Mouse (Mus musculus): ENCODE results near the gene Gnaq.

Gene Gnaq

GRCm38 (mm10) chr19:16133721-16134570 is 1.3 kb downstream of the Gnaq start:
- TF ChIP-seq GATA4 (IDR thresholded peaks at IDR 0.05; ENCODE audit: insufficient replicate concordance, low read length): no peak

GRCm38 (mm10) chr19:16138064-16138580 is 5.5 kb downstream of the Gnaq start:
- TF ChIP-seq GATA4 (IDR thresholded peaks at IDR 0.05; ENCODE audit: insufficient replicate concordance, low read length): no peak

DNA sequence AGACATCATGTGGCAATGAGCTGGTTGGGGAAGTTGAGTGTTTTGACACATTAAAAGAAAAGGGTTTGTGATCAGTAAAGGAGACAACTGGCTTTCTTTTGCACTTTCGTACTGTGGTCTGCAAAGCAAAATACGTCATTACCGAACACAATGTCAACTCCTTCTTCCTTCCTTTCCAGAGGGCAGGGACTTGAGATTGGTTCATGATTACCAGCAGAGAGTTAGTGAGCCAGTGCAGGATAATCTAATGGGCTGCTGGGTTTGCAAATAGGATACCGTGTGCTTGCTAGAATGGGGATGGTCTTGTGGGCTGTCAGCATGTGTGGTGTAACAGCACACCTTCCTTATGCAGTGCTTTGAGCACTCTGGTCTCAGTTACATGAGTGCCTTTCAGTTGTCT is 8.1 kb downstream of the Gnaq start:
- no peak for TF ChIP-seq GATA4 (IDR thresholded peaks at IDR 0.05; ENCODE audit: insufficient replicate concordance, low read length)

DNA sequence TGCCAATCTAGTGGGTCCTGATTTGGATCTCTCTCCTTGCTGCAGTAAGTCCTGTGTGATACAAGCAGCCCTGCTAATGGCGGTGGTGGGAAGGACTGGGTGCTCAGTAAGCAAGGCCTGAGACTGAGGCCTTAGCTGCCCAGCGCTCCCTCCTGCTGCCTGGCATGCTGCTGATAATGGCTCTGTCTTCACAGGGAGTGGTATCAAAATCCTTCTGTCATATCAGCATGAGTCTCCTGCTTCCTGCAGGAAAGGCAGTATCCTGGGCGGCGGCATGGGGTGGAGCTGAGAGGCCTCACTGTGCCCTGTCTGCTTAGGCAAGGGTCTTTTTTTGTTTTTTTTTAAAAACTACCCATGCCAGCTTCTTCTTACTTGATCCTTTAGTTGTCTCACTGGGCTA is 9.2 kb downstream of the Gnaq start:
- TF ChIP-seq GATA4 (IDR thresholded peaks at IDR 0.05; ENCODE audit: insufficient replicate concordance, low read length): peak; percentile 84; the same call in 1 of the 2 replicates

GRCm38 (mm10) chr19:16142990-16143389 is 10.4 kb downstream of the Gnaq start:
- no peak for TF ChIP-seq GATA4 (IDR thresholded peaks at IDR 0.05; ENCODE audit: insufficient replicate concordance, low read length)

DNA sequence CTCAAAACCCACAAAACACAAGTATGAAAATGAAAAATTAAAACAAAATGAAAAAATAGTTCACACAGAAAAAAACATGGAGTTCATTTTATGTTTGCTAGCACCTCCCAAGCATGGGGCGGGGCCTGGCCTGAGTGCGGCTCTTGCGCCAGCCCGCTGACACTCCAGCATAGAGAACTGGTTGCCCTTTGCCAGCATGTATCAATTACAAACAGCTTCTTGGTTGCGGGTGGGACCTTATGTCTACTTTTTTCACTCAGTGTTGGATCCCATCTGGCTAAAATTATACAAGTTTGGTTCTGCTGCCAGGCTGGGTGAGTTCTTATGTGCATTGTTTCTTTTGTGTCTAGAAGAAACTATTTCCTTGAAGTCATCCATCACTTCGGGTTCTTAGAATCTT is 14.8 kb downstream of the Gnaq start:
- TF ChIP-seq GATA4 (IDR thresholded peaks at IDR 0.05; ENCODE audit: insufficient replicate concordance, low read length): no peak

- no peak for TF ChIP-seq GATA4 (IDR thresholded peaks at IDR 0.05; ENCODE audit: insufficient replicate concordance, low read length)
These were observed 16.5 kb downstream of the Gnaq start for GRCm38 (mm10) chr19:16149094-16149493.

GRCm38 (mm10) chr19:16150328-16150727 is 17.7 kb downstream of the Gnaq start:
- TF ChIP-seq GATA4 (IDR thresholded peaks at IDR 0.05; ENCODE audit: insufficient replicate concordance, low read length): no peak

DNA sequence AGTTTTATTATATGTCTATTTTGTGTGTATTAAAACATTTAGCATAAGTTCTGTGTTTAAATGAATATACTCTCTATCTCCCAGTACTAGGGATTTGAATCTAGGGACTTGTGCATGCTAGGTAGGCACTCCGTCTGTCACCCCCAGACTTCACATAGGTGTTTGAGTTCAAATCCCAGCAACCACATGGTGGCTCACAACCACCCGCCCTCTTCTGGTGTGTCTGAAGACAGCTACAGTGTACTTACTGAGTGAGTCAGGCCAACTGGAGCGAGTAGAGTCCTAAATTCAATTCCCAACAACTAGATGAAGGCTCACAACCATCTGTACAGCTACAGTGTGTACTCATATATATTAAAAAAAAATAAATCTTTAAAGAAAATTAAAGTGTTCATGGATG is 21.2 kb downstream of the Gnaq start:
- no peak for TF ChIP-seq GATA4 (IDR thresholded peaks at IDR 0.05; ENCODE audit: insufficient replicate concordance, low read length)

GRCm38 (mm10) chr19:16154480-16154879 is 21.8 kb downstream of the Gnaq start:
- TF ChIP-seq GATA4 (IDR thresholded peaks at IDR 0.05; ENCODE audit: insufficient replicate concordance, low read length): no peak

GRCm38 (mm10) chr19:16157120-16157519 is 24.5 kb downstream of the Gnaq start:
- no peak for TF ChIP-seq GATA4 (IDR thresholded peaks at IDR 0.05; ENCODE audit: insufficient replicate concordance, low read length)

GRCm38 (mm10) chr19:16160759-16161158 is 28.1 kb downstream of the Gnaq start:
- no peak for TF ChIP-seq GATA4 (IDR thresholded peaks at IDR 0.05; ENCODE audit: insufficient replicate concordance, low read length)

GRCm38 (mm10) chr19:16161222-16161621 is 28.6 kb downstream of the Gnaq start:
- TF ChIP-seq GATA4 (IDR thresholded peaks at IDR 0.05; ENCODE audit: insufficient replicate concordance, low read length): no peak

DNA sequence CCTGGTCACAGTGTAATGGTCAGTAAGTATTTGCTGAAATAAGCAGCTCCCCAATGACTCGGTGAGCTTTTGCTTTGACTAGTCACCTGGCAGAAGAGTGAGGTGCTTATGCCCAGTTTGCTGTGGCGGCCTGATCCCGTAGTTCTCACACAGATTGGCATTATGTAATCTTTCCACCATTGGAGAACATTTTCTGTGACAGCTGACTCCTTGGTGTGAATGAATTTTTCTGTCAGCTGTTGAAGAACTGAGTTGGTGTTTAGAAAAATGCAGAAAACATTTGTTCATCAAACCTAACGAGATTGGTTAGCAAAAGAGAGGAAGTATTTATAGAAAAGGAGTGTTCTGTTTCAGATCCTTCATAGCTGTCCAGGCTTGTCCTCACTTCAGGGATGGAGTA is 34.6 kb downstream of the Gnaq start:
- TF ChIP-seq GATA4 (IDR thresholded peaks at IDR 0.05; ENCODE audit: insufficient replicate concordance, low read length): no peak

DNA sequence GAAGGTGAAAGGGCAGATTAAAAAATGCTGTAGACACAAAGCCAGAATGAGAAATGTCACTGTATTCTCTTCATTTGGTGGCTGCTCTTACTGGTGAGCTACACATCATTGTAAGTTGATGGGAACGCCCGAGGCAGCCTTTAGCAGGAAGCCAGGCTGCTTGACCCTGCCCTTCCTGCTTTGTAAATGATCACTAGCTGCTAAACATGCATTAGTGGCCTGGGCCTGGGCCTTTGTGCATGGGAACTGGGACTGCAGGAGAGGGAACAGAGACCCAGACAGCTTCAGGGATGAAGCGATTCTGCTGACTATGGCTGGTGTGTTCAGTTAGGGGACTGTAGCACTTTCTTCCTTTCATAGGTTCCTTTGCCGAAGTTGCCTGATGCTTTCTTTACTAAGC is 35.6 kb downstream of the Gnaq start:
- 0 out of 2 replicates have a peak, but pooled peaks have one; percentile 25 for TF ChIP-seq GATA4 (IDR thresholded peaks at IDR 0.05; ENCODE audit: insufficient replicate concordance, low read length)

GRCm38 (mm10) chr19:16168653-16169198 is 36.1 kb downstream of the Gnaq start:
- no peak; the same call in 1 of the 2 replicates for TF ChIP-seq GATA4 (IDR thresholded peaks at IDR 0.05; ENCODE audit: insufficient replicate concordance, low read length)

Data from liver, adult (tissue).